Mouse (Mus musculus): Measurements from ENCODE around the gene Thtpa.

GRCm38 (mm10) chr14:55116425-55117200 lies 22.0 kb downstream of the Thtpa start, which contains the start of gene Jph4:
- TF ChIP-seq POLR2A (IDR thresholded peaks at IDR 0.05; ENCODE audit: control insufficient read depth, low read depth, low read length), result no peak
- TF ChIP-seq CTCF (IDR thresholded peaks at IDR 0.05; ENCODE audit: control insufficient read depth, insufficient read depth, insufficient replicate concordance, low read depth, low read length), result no peak

Data from testis, adult 2 months (tissue).